Mouse (Mus musculus) myocyte (in vitro differentiated cells): ENCODE results near the gene Nt5c3b. TPM values are rescaled to one million over a fixed set of nuclear protein-coding genes. Genes with fewer than 3 reads are reported as not detected.

Experiments
- H3K27me3 ChIP-seq: one replicate; pipeline ENCODE4 v1.6.1; 2011; ENCODE audit not compliant: control insufficient read depth, insufficient read depth, insufficient read length
- H3K36me3 ChIP-seq: one replicate; pipeline ENCODE4 v1.6.1; 2011; ENCODE audit not compliant: control insufficient read depth, insufficient read depth
- H3K4me2 ChIP-seq: one replicate; pipeline ENCODE4 v1.6.1; 2011; ENCODE audit warnings: low read depth, control low read depth
- H3K4me3 ChIP-seq: one replicate; pipeline ENCODE4 v1.5.1; 2011; ENCODE audit warnings: mild to moderate bottlenecking, control low read depth, moderate library complexity
- H3K79me2 ChIP-seq: one replicate; pipeline ENCODE4 v1.6.1; 2011; ENCODE audit not compliant: control insufficient read depth, insufficient read depth
- H3ac ChIP-seq: one replicate; pipeline ENCODE4 v1.6.1; 2011; ENCODE audit not compliant: control insufficient read depth, insufficient read length
- CEBPB ChIP-seq: IDR thresholded peaks from 2 replicates; pipeline ENCODE4 v1.6.1; 2011; ENCODE audit warnings: mild to moderate bottlenecking, moderate library complexity; ENCODE audit not compliant: poor library complexity, insufficient read depth, severe bottlenecking
- E2F4 ChIP-seq: IDR thresholded peaks from one replicate; pipeline ENCODE4 v1.6.1; 2011; ENCODE audit warnings: mild to moderate bottlenecking, control low read depth, moderate library complexity; ENCODE audit not compliant: insufficient read depth
- MAX ChIP-seq: IDR thresholded peaks from one replicate; pipeline ENCODE4 v1.6.1; 2011; ENCODE audit warnings: low read depth, mild to moderate bottlenecking, control low read depth
- MYOD1 ChIP-seq, 3 experiments: IDR thresholded peaks; one replicate each; pipeline ENCODE4 v1.6.1; 2011; ENCODE audit warnings: control low read depth in 2 of 3, low read depth in 2 of 3, mild to moderate bottlenecking in 2 of 3, moderate library complexity in 1 of 3; ENCODE audit not compliant: insufficient read length in 2 of 3, control insufficient read depth in 1 of 3
- MYOG ChIP-seq, 3 experiments: IDR thresholded peaks; one replicate each; pipeline ENCODE4 v1.6.1; 2011; ENCODE audit warnings: control low read depth in 2 of 3, low read depth in 2 of 3, mild to moderate bottlenecking in 2 of 3; ENCODE audit not compliant: insufficient read length in 2 of 3, control insufficient read depth in 1 of 3, insufficient read depth in 1 of 3
- POLR2A ChIP-seq: IDR thresholded peaks from one replicate; pipeline ENCODE4 v1.6.1; 2011; ENCODE audit warnings: low read depth, mild to moderate bottlenecking, control low read depth, moderate library complexity; ENCODE audit not compliant: insufficient read length
- POLR2AphosphoS2 ChIP-seq: IDR thresholded peaks from one replicate; pipeline ENCODE4 v1.6.1; 2011; ENCODE audit warnings: low read depth, control low read depth; ENCODE audit not compliant: insufficient read length
- REST ChIP-seq: IDR thresholded peaks from one replicate; pipeline ENCODE4 v1.6.1; 2011; ENCODE audit warnings: mild to moderate bottlenecking, control low read depth, moderate library complexity; ENCODE audit not compliant: insufficient read depth, insufficient read length
- SRF ChIP-seq: IDR thresholded peaks from one replicate; pipeline ENCODE4 v1.6.1; 2011; ENCODE audit warnings: low read depth; ENCODE audit not compliant: control insufficient read depth, insufficient read length
- TCF12 ChIP-seq: IDR thresholded peaks from one replicate; pipeline ENCODE4 v1.6.1; 2011; ENCODE audit warnings: mild to moderate bottlenecking, control low read depth; ENCODE audit not compliant: poor library complexity, insufficient read depth, severe bottlenecking
- TCF3 ChIP-seq: IDR thresholded peaks from one replicate; pipeline ENCODE4 v1.6.1; 2011; ENCODE audit warnings: low read depth, control low read depth; ENCODE audit not compliant: insufficient read length
- USF1 ChIP-seq: IDR thresholded peaks from one replicate; pipeline ENCODE4 v1.6.1; 2011; ENCODE audit warnings: low read depth, mild to moderate bottlenecking, control low read depth, moderate library complexity
- polyA plus RNA-seq: library from polyadenylated mRNA; unstranded; fragments of >200 nt; fragmentation: generic; extraction: Trizol; gene quantifications from one replicate; pipeline ENCODE4 v1.2.1, GENCODE M21; 2012; ENCODE audit warnings: missing spikeins

Nt5c3b gene
- polyA plus RNA-seq, 1 experiment: 47.6 TPM

DNA sequence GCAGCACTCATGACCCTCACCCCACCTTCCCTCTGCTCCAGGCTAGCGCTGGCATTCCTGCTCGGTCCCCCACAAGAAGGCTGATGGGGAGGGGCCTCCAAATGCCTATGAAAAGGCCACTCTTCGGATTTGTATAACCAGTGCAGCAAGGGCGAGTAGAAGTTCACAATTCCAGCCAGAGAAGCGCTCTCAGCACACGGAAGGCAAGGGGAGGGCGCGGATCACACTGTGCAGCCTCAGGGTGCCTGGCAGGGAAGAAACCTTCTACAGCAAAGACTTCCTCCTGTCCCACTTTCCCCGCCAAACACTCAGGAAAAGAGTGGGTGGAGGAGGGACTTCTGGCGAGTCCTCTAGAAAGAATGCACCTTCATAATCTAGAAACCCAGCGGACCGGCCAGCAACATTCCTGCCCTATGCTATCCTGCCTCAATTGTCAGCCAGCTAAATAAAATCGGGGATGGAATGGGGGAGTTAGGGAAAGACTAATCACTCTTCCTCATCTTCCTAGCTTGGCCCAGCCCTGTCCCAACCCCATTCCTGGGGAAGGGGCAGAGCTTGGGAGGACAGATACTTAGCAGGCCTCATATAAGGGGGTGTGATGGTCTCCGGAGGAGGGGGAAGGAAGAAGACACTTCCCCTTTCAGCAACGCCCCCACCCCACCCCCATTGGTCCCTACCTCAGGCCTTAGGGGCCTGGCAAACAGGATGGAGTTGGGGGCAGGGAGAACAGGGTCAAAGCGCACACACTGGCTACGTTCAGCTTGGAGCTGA, 45.6 kb downstream of the Nt5c3b start:
- TF ChIP-seq MYOG (IDR thresholded peaks at IDR 0.05; ENCODE audit: control insufficient read depth in 1 of 3, insufficient read depth in 1 of 3, insufficient read length in 2 of 3, low read depth in 2 of 3) (no peak), TCF12 (no peak), CEBPB (no peak), POLR2A (peak; percentile 21), USF1 (no peak)

DNA sequence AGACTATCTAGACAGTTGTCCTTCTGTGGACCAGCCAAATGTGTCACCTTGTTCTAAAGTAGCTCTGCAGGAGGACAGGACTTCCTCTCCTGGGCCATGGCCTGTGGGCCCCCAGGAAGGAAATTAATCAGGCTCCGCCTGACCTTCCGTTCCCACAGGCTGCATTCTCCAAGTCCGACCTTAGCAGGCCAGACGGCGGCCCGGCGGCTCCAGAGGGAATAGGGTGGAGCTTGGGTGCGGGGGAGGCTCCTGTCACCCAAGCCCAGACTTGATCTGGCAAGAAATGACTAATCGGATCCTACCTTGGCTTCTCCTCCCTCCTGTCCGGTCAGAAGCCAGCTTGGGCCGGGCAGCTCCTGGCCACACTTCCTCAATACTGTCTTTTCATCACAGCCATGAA, 46.4 kb downstream of the Nt5c3b start:
- Histone ChIP-seq H3ac (no peak overlapping the region), H3K4me2 (peak overlapping the region; percentile 78), H3K27me3 (no peaks in the 10 kb centered on the region), H3K36me3 (no peaks in the 10 kb centered on the region), H3K79me2 (peaks cover 62% of the 10 kb centered on the region), H3K4me3 (peak overlapping the region; percentile 77)
- TF ChIP-seq POLR2AphosphoS2: no peak
- TF ChIP-seq MYOD1 (IDR thresholded peaks at IDR 0.05; ENCODE audit: control insufficient read depth in 1 of 3, insufficient read length in 2 of 3, low read depth in 2 of 3): no peak
- TF ChIP-seq MAX: no peak
- TF ChIP-seq REST: no peak
- TF ChIP-seq MYOG (IDR thresholded peaks at IDR 0.05; ENCODE audit: control insufficient read depth in 1 of 3, insufficient read depth in 1 of 3, insufficient read length in 2 of 3, low read depth in 2 of 3): peak in 1 of 3 experiments; percentile 8

More for the DNA sequence above, 45.6 kb downstream of the Nt5c3b start:
- Histone ChIP-seq H3K4me3 (peak overlapping the region; percentile 77), H3K27me3 (no peaks in the 10 kb centered on the region), H3K79me2 (peaks cover 56% of the 10 kb centered on the region), H3K36me3 (no peaks in the 10 kb centered on the region), H3ac (peak overlapping the region; percentile 16), H3K4me2 (peak overlapping the region; percentile 78)

DNA sequence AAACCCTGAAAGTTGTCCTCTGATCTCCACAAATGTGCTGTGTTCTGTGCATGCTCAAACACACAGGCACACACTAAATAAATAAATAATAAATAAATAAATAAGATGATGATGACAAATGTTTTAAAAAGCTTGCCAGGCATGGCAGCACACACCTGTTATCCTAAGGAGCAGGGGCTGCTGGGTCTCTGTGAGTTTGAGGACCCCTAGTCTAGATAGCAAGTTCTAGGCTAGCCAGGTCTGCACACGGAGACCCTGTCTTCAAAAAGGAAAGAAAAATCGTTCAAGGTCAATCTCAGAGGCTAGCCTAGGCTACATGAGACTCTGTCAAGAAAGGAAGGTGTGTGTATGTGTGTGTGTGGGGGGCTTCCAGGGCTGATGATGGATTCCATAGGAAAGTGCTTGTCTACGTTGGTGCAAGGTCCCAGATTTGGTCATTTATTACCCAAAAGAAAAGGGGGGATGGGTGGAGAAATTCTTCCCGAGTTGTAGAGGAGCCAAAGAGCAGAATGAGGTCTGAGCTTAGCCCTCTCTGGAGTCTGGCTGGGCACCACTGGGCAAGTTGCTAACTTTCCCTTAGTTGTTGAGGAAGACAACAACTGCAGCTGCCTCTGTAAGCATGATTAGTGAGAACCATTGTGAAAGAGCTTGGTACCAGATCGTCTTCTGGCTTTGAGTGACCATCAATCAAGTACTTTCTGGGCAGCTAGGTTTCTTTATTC, 47.1 kb downstream of the Nt5c3b start:
- Histone ChIP-seq H3K27me3 (no peaks in the 10 kb centered on the region), H3K4me2 (peak overlapping the region; percentile 78), H3K79me2 (peaks cover 69% of the 10 kb centered on the region), H3ac (no peak overlapping the region), H3K4me3 (peak overlapping the region; percentile 77), H3K36me3 (no peaks in the 10 kb centered on the region)
- TF ChIP-seq MYOG (IDR thresholded peaks at IDR 0.05; ENCODE audit: control insufficient read depth in 1 of 3, insufficient read depth in 1 of 3, insufficient read length in 2 of 3, low read depth in 2 of 3): no peak
- TF ChIP-seq SRF: no peak
- TF ChIP-seq POLR2A: no peak
- TF ChIP-seq E2F4: no peak
- TF ChIP-seq USF1: no peak
- TF ChIP-seq POLR2AphosphoS2: no peak
- TF ChIP-seq CEBPB: no peak
- no peak for TF ChIP-seq TCF3
- TF ChIP-seq TCF12: no peak
- no peak for TF ChIP-seq REST
- TF ChIP-seq MAX: no peak
- no peak for TF ChIP-seq MYOD1 (IDR thresholded peaks at IDR 0.05; ENCODE audit: control insufficient read depth in 1 of 3, insufficient read length in 2 of 3, low read depth in 2 of 3)

DNA sequence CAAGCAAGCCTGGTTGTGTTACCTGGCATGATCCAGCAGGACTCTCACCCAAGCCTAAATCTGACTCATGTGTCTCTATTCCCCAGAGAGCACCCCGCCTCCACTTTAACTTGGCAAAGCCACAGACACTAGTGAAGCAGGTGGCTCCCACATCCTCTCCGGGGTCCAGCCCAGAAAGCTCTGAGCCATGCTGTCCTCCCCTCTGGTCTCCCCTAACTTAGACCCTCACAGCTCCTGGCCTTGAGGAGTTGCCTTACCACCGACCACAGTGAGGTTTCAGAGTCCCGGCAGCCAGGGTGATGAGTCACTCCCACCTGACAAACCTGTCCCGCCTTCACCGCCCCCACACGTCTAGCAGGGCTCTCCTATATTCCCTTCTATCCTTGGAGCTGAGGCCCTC, 47.9 kb downstream of the Nt5c3b start:
- H3K36me3 ChIP-seq: no peaks in the 10 kb centered on the region
- peak overlapping the region; percentile 78 for H3K4me2 ChIP-seq
- H3ac ChIP-seq: no peak overlapping the region
- TF ChIP-seq CEBPB (no peak), TCF12 (no peak), MYOG (IDR thresholded peaks at IDR 0.05; ENCODE audit: control insufficient read depth in 1 of 3, insufficient read depth in 1 of 3, insufficient read length in 2 of 3, low read depth in 2 of 3) (peak in 1 of 3 experiments; percentile 32), MYOD1 (IDR thresholded peaks at IDR 0.05; ENCODE audit: control insufficient read depth in 1 of 3, insufficient read length in 2 of 3, low read depth in 2 of 3) (peak in 2 of 3 experiments; percentile 32 to 72), E2F4 (no peak), MAX (no peak), SRF (no peak), REST (no peak)
- no peak overlapping the region for H3K4me3 ChIP-seq
- H3K27me3 ChIP-seq: no peaks in the 10 kb centered on the region
- peaks cover 77% of the 10 kb centered on the region for H3K79me2 ChIP-seq

DNA sequence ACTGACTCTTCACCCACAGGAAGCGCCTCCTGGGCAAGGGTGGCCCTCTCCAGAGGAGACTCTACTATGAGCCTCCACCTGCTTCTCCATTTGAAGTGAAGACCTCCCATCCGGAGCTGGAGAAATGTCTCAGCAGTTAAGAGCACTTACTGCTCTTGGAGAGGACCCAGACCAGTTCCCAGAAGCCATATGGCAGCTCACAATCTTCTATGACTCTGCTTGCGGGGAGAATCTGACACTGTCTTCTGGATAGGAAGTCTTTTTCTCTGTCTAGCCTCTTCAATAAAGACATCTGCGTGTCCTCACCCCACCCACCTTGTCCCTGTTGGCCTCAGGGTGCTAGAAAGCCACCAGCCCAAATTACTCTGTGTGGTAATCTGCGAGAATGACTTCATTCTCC, 48.6 kb downstream of the Nt5c3b start:
- H3K4me2 ChIP-seq: peak overlapping the region; percentile 78
- no peak overlapping the region for H3ac ChIP-seq
- no peak for TF ChIP-seq TCF12
- no peak for TF ChIP-seq USF1
- TF ChIP-seq SRF: no peak
- no peak for TF ChIP-seq TCF3
- no peak for TF ChIP-seq MYOD1 (IDR thresholded peaks at IDR 0.05; ENCODE audit: control insufficient read depth in 1 of 3, insufficient read length in 2 of 3, low read depth in 2 of 3)
- TF ChIP-seq REST: no peak
- TF ChIP-seq MAX: no peak
- TF ChIP-seq POLR2A: no peak
- no peak for TF ChIP-seq CEBPB
- H3K36me3 ChIP-seq: no peaks in the 10 kb centered on the region
- H3K4me3 ChIP-seq: no peak overlapping the region
- H3K27me3 ChIP-seq: no peaks in the 10 kb centered on the region
- peaks cover 81% of the 10 kb centered on the region for H3K79me2 ChIP-seq
